Mouse (Mus musculus): ENCODE data around the gene Cend1. TPM values are rescaled to one million over a fixed set of nuclear protein-coding genes. Genes with fewer than 3 reads are reported as not detected.
A peak's percentile ranks its signal among the peaks of the same experiment; 100 is the strongest.

Cend1 gene
- polyA plus RNA-seq, 1 experiment, result 2.2 TPM

- peak overlapping the region; percentile 98 for H3K4me3 ChIP-seq (ENCODE audit: low read depth, low read length)
- no peak overlapping the region for H3K27ac ChIP-seq (ENCODE audit: insufficient read depth, low read length)
- H3K4me1 ChIP-seq (ENCODE audit: control insufficient read depth, insufficient read depth, low read length), result no peaks in the 10 kb centered on the region
- H3K36me3 ChIP-seq (ENCODE audit: control insufficient read depth, insufficient read depth, low read length, poor library complexity, severe bottlenecking), result peaks cover 18% of the 10 kb centered on the region
- no peaks in the 10 kb centered on the region for H3K27me3 ChIP-seq (ENCODE audit: control insufficient read depth, insufficient read depth, low read length, poor library complexity, severe bottlenecking)
- peak overlapping the region; percentile 92 for H3K9ac ChIP-seq (ENCODE audit: low read depth, poor library complexity, severe bottlenecking)
- H3K9me3 ChIP-seq (replicated peaks; ENCODE audit: control insufficient read depth, insufficient read depth, low read length, poor library complexity, severe bottlenecking), result no peaks in the 10 kb centered on the region
- no peak for TF ChIP-seq CTCF (IDR thresholded peaks at IDR 0.05; ENCODE audit: low read depth, low read length)
- no peak for TF ChIP-seq POLR2A (IDR thresholded peaks at IDR 0.05; ENCODE audit: insufficient read depth, low read length)
- no peak for TF ChIP-seq EP300 (IDR thresholded peaks at IDR 0.05; ENCODE audit: insufficient read depth, low read depth, low read length)
Observed at GRCm38 (mm10) chr7:141475805-141476158, 46.5 kb upstream of the Cend1 start.

- no peaks in the 10 kb centered on the region for H3K9me3 ChIP-seq (replicated peaks; ENCODE audit: control insufficient read depth, insufficient read depth, low read length, poor library complexity, severe bottlenecking)
- H3K4me1 ChIP-seq (ENCODE audit: control insufficient read depth, insufficient read depth, low read length), result no peaks in the 10 kb centered on the region
- no peak within 1 kb of the TSS for H3K27ac ChIP-seq (ENCODE audit: insufficient read depth, low read length)
- peak within 1 kb of the TSS; percentile 98 for H3K4me3 ChIP-seq (ENCODE audit: low read depth, low read length)
- H3K27me3 ChIP-seq (ENCODE audit: control insufficient read depth, insufficient read depth, low read length, poor library complexity, severe bottlenecking), result no peaks in the 10 kb centered on the region
- H3K36me3 ChIP-seq (ENCODE audit: control insufficient read depth, insufficient read depth, low read length, poor library complexity, severe bottlenecking), result peaks cover 22% of the 10 kb centered on the region
- H3K9ac ChIP-seq (ENCODE audit: low read depth, poor library complexity, severe bottlenecking), result peak within 1 kb of the TSS; percentile 92
- peak; percentile 40 for TF ChIP-seq POLR2A (IDR thresholded peaks at IDR 0.05; ENCODE audit: insufficient read depth, low read length)
- no peak for TF ChIP-seq CTCF (IDR thresholded peaks at IDR 0.05; ENCODE audit: low read depth, low read length)
- TF ChIP-seq EP300 (IDR thresholded peaks at IDR 0.05; ENCODE audit: insufficient read depth, low read depth, low read length), result 0 out of 2 replicates have a peak, but pooled peaks have one; percentile 12
Observed at GRCm38 (mm10) chr7:141475011-141475804, 45.9 kb upstream of the Cend1 start, which contains the start of the genes Polr2l and Tspan4. TSS of gene Polr2l (minus strand) at chr7:141475132. TSS of gene Tspan4 (plus strand) at chr7:141475240.

GRCm38 (mm10) chr7:141474160-141474559, 44.9 kb upstream of the Cend1 start:
- Histone ChIP-seq H3K9ac (ENCODE audit: low read depth, poor library complexity, severe bottlenecking) (peak overlapping the region; percentile 92), H3K27ac (ENCODE audit: insufficient read depth, low read length) (no peak overlapping the region), H3K4me3 (ENCODE audit: low read depth, low read length) (peak overlapping the region; percentile 98), H3K27me3 (ENCODE audit: control insufficient read depth, insufficient read depth, low read length, poor library complexity, severe bottlenecking) (no peaks in the 10 kb centered on the region), H3K4me1 (ENCODE audit: control insufficient read depth, insufficient read depth, low read length) (no peaks in the 10 kb centered on the region), H3K36me3 (ENCODE audit: control insufficient read depth, insufficient read depth, low read length, poor library complexity, severe bottlenecking) (peaks cover 22% of the 10 kb centered on the region), H3K9me3 (replicated peaks; ENCODE audit: control insufficient read depth, insufficient read depth, low read length, poor library complexity, severe bottlenecking) (no peaks in the 10 kb centered on the region)
- TF ChIP-seq POLR2A (IDR thresholded peaks at IDR 0.05; ENCODE audit: insufficient read depth, low read length) (no peak), CTCF (IDR thresholded peaks at IDR 0.05; ENCODE audit: low read depth, low read length) (no peak), EP300 (IDR thresholded peaks at IDR 0.05; ENCODE audit: insufficient read depth, low read depth, low read length) (no peak)

- no peaks in the 10 kb centered on the region for H3K4me1 ChIP-seq (ENCODE audit: control insufficient read depth, insufficient read depth, low read length)
- H3K9ac ChIP-seq (ENCODE audit: low read depth, poor library complexity, severe bottlenecking), result no peak overlapping the region
- no peak overlapping the region for H3K4me3 ChIP-seq (ENCODE audit: low read depth, low read length)
- peaks cover 22% of the 10 kb centered on the region for H3K36me3 ChIP-seq (ENCODE audit: control insufficient read depth, insufficient read depth, low read length, poor library complexity, severe bottlenecking)
- H3K9me3 ChIP-seq (replicated peaks; ENCODE audit: control insufficient read depth, insufficient read depth, low read length, poor library complexity, severe bottlenecking), result no peaks in the 10 kb centered on the region
- no peak for TF ChIP-seq CTCF (IDR thresholded peaks at IDR 0.05; ENCODE audit: low read depth, low read length)
- TF ChIP-seq POLR2A (IDR thresholded peaks at IDR 0.05; ENCODE audit: insufficient read depth, low read length), result no peak
- no peak for TF ChIP-seq EP300 (IDR thresholded peaks at IDR 0.05; ENCODE audit: insufficient read depth, low read depth, low read length)
- H3K27ac ChIP-seq (ENCODE audit: insufficient read depth, low read length), result no peak overlapping the region
- H3K27me3 ChIP-seq (ENCODE audit: control insufficient read depth, insufficient read depth, low read length, poor library complexity, severe bottlenecking), result no peaks in the 10 kb centered on the region
Observed at GRCm38 (mm10) chr7:141472763-141473162, 43.5 kb upstream of the Cend1 start.

- H3K27ac ChIP-seq (ENCODE audit: insufficient read depth, low read length), result no peak overlapping the region
- H3K4me1 ChIP-seq (ENCODE audit: control insufficient read depth, insufficient read depth, low read length), result no peaks in the 10 kb centered on the region
- H3K36me3 ChIP-seq (ENCODE audit: control insufficient read depth, insufficient read depth, low read length, poor library complexity, severe bottlenecking), result peaks cover 22% of the 10 kb centered on the region
- H3K9me3 ChIP-seq (replicated peaks; ENCODE audit: control insufficient read depth, insufficient read depth, low read length, poor library complexity, severe bottlenecking), result no peaks in the 10 kb centered on the region
- H3K27me3 ChIP-seq (ENCODE audit: control insufficient read depth, insufficient read depth, low read length, poor library complexity, severe bottlenecking), result no peaks in the 10 kb centered on the region
- H3K9ac ChIP-seq (ENCODE audit: low read depth, poor library complexity, severe bottlenecking), result no peak overlapping the region
- no peak overlapping the region for H3K4me3 ChIP-seq (ENCODE audit: low read depth, low read length)
- no peak for TF ChIP-seq EP300 (IDR thresholded peaks at IDR 0.05; ENCODE audit: insufficient read depth, low read depth, low read length)
- no peak for TF ChIP-seq POLR2A (IDR thresholded peaks at IDR 0.05; ENCODE audit: insufficient read depth, low read length)
- TF ChIP-seq CTCF (IDR thresholded peaks at IDR 0.05; ENCODE audit: low read depth, low read length), result no peak
Observed at GRCm38 (mm10) chr7:141472226-141472625, 42.9 kb upstream of the Cend1 start.

- TF ChIP-seq POLR2A (IDR thresholded peaks at IDR 0.05; ENCODE audit: insufficient read depth, low read length) (no peak), EP300 (IDR thresholded peaks at IDR 0.05; ENCODE audit: insufficient read depth, low read depth, low read length) (no peak), CTCF (IDR thresholded peaks at IDR 0.05; ENCODE audit: low read depth, low read length) (no peak)
- H3K9me3 ChIP-seq (replicated peaks; ENCODE audit: control insufficient read depth, insufficient read depth, low read length, poor library complexity, severe bottlenecking), result no peaks in the 10 kb centered on the region
- peaks cover 3% of the 10 kb centered on the region for H3K4me1 ChIP-seq (ENCODE audit: control insufficient read depth, insufficient read depth, low read length)
- no peak overlapping the region for H3K4me3 ChIP-seq (ENCODE audit: low read depth, low read length)
- H3K27ac ChIP-seq (ENCODE audit: insufficient read depth, low read length), result no peak overlapping the region
- peaks cover 22% of the 10 kb centered on the region for H3K36me3 ChIP-seq (ENCODE audit: control insufficient read depth, insufficient read depth, low read length, poor library complexity, severe bottlenecking)
- no peak overlapping the region for H3K9ac ChIP-seq (ENCODE audit: low read depth, poor library complexity, severe bottlenecking)
- no peaks in the 10 kb centered on the region for H3K27me3 ChIP-seq (ENCODE audit: control insufficient read depth, insufficient read depth, low read length, poor library complexity, severe bottlenecking)
Observed at GRCm38 (mm10) chr7:141471236-141471635, 41.9 kb upstream of the Cend1 start.

Measured in ES-Bruce4 (cell line).